Mouse (Mus musculus): ENCODE results near the gene Mllt10.

Mllt10 gene

DNA sequence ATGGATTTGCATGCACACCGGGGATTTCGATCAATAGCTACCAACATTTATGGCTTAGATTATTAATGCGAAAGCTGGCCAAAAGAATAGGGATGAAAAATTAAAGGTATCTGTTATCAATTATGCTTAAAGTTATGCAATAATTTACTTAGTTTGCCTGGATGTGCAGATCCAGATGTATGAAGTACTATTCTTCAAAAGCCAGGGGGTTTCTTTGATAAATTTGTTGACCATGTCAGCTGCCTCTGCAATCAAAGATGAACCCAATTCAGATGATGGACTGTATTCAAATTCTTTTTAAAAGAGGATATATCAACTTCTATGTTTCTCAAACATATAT lies 3.2 kb upstream of the Mllt10 start:
- no peak for DNase-seq (ENCODE audit: low read depth, low spot score)

DNA sequence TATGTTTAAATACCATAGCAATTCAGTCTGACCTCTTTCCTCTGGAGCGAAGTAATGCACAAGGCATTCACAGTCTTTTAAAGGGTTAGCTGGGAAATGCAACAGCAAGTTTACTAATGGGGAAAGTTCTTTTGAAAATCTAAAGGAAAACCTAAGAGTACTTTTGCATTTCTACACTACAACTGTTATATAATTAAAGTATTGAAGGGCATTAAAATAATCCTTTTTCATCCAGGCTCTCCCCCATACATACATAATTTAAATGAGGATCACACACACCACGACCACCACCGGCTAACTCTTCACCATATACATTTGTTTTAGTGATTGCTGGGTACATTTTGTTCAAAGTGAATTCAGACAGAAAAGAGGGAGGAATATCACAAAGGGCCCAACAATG lies 2.5 kb upstream of the Mllt10 start:
- DNase-seq (ENCODE audit: low read depth, low spot score): no peak

DNA sequence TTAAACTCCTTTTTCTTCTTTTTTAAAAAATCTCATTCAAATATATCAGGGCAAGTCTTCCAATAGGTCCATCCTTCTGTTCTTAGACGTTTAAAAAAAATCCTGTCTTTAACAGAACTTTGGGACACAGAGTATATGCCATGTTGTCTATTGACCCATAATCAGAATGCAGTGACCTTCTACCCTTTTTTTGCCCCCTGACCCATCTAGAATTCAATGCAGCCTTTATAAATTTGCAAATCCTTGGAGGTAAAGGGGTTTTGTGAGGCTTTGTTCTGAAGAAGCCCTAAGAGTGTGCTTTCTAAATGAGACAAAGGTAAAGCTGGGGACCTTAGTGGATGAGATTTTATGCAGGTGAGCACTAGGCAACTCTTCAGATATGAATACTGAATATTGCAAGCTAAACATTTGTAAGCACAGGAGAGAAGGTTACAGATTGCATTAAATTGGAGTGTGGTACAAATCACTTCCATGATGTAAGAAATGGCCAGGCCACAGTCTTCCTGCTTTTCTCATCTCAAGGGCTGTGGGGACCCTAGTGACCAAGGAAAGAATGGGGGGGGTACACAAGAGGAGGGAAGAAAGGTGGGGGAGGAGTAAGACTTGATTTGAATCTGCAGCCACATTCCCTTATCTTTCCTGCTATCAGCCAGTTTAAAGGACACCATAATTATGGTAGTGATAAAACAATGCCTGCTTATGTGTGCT lies 1.6 kb upstream of the Mllt10 start:
- no peak for DNase-seq (ENCODE audit: low read depth, low spot score)

GRCm38 (mm10) chr2:18053951-18054530 lies 996 bp upstream of the Mllt10 start:
- DNase-seq (ENCODE audit: low read depth, low spot score): no peak

DNA sequence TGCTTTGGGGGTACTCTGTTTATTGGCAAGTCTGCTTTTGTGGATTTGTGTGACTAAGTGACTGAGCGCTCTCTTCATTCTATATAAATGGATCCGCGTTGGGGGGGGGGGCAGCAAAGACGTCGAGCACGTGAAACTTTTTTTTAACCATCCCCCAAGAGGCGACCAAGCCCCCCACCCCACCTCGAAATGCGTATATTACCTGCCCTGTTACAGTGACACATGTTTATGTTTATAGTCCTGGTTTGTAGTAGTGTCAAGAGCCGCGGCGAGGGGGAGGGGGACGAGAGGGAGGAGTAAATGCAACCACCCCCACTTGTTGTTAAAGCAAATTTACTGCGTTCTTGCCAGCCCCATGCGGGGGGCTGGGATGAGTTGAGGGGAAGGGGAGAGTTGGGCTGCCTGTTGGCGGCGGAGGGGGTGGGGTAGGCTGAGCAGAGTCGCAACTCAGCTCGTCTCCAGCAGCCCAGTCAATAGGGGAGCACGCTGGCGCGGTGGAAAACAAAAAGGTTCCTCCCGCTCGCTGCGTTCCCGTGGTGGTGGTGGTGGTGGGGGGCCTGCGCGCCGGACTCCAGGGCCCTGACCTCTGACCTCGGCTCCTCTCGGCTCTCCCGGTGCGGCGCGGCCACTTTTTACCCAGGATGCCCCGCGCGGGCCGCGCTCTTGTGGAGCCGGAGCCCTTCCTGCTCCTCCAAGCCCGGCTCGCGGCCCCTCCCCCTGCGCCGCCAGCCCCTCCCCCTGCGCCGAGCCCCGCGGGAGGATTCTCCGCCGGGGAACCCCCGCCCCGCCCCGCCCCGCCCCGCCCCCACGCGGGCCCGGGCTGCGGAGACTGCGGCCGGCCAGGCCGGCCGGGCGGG lies 1.1 kb downstream of the Mllt10 start:
- DNase-seq (ENCODE audit: low read depth, low spot score): no peak

- no peak for DNase-seq (ENCODE audit: low read depth, low spot score)
Observed at GRCm38 (mm10) chr2:18056786-18057255, 1.8 kb downstream of the Mllt10 start.

GRCm38 (mm10) chr2:18057336-18058145 lies 2.5 kb downstream of the Mllt10 start:
- no peak for DNase-seq (ENCODE audit: low read depth, low spot score)

- no peak for DNase-seq (ENCODE audit: low read depth, low spot score)
Observed at GRCm38 (mm10) chr2:18058146-18058708, 3.2 kb downstream of the Mllt10 start.

DNA sequence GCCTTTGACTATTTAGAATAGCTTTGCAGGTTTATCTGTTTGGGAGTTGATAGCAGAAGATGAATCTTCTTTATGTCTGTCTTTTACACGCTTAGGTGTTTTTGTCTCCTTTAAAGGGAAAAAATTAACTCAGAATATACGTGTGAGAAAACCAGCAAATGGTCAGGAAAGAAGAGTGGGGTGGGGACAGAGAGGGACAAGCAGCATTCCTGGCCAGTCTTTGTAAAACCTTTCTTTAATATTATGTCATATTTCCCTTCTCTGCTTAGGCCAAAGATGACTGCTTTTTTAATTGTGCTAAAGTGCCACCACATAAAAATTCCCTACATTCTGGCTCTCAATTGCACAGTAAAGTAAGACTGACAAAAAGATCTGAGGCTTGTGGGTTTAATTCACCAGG lies 4.0 kb downstream of the Mllt10 start:
- DNase-seq (ENCODE audit: low read depth, low spot score): no peak

- DNase-seq (ENCODE audit: low read depth, low spot score): no peak
Observed at GRCm38 (mm10) chr2:18059891-18060290, 4.9 kb downstream of the Mllt10 start.

DNA sequence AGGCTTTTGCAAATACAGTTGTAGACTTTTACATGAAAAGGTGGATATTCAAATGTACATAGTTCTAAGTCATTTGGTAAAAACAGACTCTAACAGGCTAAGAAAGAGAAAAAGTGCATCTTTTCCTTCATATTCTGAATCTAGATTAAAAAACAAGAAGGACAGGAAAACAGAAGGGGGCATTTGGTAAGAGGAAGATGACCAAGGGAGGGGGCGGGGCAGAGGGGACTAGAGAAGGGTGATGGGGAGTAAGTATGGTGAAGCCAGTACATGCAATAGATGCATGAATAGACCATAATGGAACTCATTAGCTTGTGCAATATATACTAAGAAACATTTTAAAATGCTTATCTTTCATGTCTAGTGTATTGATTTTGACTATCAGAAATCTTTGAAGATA lies 5.4 kb downstream of the Mllt10 start:
- no peak for DNase-seq (ENCODE audit: low read depth, low spot score)

- DNase-seq (ENCODE audit: low read depth, low spot score): no peak
Observed at GRCm38 (mm10) chr2:18063763-18064251, 8.8 kb downstream of the Mllt10 start.

DNA sequence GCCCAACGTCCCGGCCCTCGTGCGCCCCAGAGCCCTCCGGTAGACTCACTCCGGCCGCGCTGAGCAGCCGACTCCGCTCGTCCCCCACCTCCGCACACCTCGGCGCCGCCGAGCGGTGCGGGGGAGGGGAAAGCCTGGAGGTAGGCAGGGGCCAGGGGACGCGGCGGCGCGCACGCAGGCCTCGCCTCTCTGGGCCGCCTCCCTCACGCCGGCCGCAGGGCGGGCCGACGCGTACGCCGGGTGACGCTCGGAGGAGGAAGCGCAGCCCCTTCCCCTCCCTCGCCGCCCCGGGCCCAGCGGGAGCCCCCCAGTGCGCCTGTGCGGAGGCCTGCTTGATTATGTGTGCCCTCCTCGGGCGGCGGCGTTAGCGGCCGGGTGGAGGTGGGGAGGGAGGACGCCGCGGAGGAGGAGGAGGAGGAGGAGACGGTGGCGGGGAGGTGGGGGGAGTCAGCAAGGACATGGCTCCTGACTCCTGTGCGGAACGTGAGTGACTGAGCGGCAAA lies 9.4 kb downstream of the Mllt10 start:
- DNase-seq (ENCODE audit: low read depth, low spot score): peak; percentile 91

DNA sequence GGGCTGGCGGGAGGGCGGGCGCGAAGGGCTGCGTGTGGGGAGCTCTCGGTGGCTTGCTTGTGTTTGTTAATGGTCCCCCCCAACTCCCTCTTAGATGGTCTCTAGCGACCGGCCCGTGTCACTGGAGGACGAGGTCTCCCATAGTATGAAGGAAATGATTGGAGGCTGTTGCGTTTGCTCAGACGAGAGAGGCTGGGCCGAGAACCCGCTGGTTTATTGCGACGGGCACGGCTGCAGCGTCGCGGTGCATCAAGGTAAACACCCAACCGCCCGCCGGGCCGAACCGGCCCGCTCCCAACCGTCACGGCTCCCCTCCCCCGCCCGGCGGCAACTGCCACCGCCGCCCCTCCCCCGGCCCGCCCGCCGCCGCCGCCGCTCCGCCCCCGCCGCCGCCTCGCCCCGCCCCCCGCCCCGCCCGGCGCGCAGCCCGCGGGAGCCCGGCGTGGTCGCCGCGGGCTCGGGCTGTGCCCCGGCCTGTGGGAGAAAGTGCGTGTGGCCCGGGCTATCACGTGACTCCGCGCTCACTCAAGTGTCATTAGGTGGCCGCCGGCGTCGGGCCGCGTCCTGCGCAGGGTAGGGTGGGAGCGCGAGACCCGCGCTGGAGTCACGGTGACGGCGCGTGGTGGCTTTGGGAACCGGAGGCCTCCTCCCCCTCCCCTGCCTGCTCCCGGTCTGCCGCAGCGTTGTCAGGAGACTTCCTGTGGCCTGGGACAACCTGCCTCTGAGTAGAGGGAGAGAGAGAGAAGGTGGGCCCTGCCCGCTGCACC lies 10.1 kb downstream of the Mllt10 start:
- DNase-seq (ENCODE audit: low read depth, low spot score): no peak

GRCm38 (mm10) chr2:18065708-18066030 lies 10.6 kb downstream of the Mllt10 start:
- no peak for DNase-seq (ENCODE audit: low read depth, low spot score)

DNA sequence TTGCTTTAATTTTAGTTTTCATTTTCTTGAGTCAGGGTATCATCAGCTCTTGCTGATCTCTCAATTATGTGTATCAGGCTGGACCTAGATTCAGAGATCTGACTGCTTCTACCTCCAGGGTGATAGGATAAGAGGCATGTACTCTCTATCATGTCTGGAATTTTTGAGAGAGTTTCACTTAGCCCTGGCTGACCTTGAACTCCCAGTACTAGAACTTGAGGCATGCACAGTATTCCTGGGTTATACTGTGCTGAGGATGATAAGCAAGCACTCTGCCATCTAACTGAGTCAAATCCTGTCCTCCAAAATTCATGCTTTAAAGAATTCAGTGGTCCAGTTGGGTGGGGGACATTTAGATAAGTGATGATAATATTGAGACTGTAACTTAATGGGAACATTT lies 11.4 kb downstream of the Mllt10 start:
- no peak for DNase-seq (ENCODE audit: low read depth, low spot score)

- DNase-seq (ENCODE audit: low read depth, low spot score): no peak
Observed at GRCm38 (mm10) chr2:18068071-18068796, 13.2 kb downstream of the Mllt10 start.

DNA sequence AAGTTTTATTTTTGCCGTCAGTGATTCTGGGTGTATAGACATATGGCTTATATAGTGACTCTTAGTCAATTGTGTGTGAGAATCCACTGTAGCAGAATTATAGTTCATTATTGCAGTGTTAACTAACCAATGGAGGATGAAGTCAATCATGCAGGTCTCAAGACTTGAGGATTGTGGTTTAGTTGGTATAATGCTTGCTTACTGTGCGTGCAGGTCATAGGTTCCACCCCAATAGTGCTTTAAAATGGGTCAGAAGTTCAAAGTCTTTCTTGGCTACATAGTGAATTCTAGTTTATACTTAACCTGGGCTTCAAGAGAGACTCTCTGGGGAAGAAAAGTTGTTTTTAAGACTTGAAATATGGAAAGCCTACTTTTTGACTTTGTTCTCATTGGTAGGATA lies 16.9 kb downstream of the Mllt10 start:
- DNase-seq (ENCODE audit: low read depth, low spot score): no peak

DNA sequence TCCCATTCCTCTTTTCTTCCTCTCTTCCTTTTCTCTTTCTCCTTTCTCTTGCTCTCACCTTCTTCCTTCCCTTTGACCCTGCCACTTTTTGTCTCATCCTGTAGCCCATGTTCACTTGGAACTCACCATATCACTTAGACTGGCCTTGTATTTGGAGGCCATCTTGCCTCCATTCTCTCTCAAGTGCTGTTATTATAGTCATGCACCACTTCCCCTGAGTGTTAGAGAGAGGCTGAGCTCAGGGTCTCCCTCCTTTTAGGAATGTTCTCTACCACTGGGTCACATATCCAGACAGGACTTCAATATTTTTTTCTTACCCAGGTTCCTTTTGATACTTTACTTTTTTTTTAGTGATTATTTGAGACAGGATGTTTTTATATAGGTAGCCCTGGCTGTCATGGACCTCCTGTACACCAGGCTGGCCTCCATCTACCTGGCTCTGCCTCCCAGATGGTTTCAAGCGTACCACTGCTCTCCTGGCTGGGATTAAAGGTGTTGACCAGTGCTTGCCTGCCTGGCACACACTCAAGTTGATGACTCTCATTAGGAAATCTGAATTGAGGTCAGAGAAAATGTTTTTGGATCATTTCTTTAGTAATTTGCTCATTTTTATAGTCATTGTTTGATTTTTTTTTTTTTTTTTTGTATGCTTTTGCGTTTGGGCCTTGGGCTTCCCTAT lies 25.3 kb downstream of the Mllt10 start:
- no peak for DNase-seq (ENCODE audit: low read depth, low spot score)
